Mouse (Mus musculus) thymus, postnatal 25 days (tissue): ENCODE results near the gene Rab29.
A peak's percentile ranks its signal among the peaks of the same experiment; 100 is the strongest.
"Not testable (repeated sequence)": the region's sequence is repeated elsewhere in the genome, so short reads cannot be mapped to it uniquely, and the experiment has no call there.

Experiments used
- DNase-seq: peaks from one replicate; pipeline ENCODE4 v3.0.0; 2022

Rab29 gene

DNA sequence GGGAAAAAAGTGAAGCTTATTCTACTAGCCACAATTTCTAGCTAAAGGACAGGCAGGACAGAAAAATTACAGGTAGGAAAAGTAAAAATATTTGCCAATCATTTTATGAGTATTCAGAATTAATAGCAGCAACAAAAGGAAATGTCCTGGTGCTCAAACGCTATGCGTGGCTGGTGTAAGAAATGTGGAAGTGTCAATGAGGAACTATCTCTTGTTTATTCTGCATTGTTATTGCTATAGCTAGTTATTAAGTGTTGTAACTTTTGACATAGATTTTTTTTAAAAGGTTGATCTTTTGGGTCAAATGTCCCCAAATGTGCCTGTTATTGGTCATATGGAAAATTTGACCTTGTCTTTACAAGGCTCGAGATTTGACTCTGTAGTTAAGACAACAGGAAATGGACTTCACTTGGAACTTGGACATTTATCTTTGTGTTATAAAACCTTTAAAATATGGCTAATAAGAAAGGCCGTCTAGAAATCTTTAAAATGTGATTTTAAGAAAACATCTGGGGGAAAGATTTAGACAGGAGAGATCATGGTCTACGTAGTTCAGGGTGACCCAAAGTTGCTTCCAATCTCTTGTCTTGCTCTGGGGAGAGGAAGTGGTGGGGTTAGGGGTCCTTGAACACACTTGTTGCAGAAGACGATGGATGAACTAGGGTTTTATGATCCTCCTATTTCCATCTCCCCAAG lies 572 bp upstream of the Rab29 start:
- DNase-seq = no peak

DNA sequence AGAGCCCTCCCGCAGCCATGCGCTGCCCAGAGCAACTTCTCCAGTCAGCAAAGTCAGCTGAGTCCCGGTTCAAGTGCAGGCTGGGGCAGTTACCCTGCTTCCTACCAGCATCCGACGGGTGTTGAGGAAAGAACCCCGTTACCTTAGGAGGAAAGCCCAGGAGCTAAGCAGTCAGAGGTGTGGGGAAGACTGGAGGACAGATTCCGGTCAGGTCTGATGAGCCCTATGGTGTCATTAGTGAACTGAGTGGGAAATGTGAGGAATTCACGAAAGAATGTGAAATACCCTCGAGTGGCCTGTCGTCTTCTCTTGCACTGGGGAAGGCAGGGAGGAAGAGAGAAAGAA lies 894 bp downstream of the Rab29 start:
- DNase-seq = peak; percentile 24

DNA sequence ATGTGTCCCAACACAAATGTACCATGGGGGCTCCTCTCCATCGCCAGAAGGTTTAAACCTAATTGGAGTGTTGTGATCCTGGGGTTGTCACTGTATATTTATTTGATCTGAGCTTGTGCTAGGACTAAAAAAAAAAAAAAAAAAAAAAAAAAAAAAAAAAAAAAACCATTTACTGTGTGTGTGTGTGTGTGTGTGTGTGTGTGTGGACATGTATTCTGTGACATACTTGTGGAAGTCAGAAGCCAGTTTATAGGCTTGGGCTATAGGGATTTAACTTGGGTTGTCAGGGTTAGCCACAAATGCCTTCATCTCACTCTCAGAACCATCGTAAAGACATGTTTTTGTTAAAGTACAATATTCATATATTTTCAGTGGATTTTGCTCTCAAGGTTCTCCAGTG lies 2.5 kb downstream of the Rab29 start:
- DNase-seq = no peak

DNA sequence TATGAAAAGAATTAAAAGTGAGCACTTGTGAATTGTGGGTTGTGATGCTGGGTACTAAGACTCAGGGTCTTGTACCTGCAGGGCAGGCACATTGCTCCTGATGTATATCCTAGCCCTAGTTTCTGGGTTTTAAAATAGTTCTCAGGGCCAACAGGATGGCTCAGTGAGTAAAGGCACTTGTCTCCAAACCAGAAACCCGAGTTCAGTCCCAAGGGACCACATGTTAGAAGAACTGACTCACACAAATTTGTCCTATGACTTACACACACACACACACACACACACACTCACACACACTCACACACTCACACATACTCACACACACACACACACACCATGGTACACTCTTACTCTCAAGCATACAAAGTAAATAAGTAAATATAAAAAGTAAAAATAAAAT lies 5.8 kb downstream of the Rab29 start:
- DNase-seq = no peak

DNA sequence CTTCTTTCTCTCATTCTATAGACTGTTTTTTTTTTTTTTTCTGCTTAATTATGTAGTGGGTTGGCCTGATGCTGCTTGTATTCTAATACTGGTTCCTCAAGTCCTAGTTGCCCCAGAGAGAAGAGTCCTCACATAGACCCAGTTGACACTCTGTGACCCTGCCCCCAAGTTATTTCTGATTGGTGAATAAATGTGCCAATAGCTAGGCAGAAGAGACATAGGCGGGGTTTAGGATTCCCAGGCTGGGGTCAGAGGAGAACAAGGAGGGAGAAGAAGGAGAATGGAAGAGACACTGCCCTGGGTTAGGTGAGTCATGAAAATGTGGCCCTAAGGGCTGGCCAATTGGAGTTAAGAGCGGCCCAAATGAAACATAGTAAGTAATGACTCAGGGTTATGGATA lies 12.8 kb downstream of the Rab29 start:
- no peak for DNase-seq

DNA sequence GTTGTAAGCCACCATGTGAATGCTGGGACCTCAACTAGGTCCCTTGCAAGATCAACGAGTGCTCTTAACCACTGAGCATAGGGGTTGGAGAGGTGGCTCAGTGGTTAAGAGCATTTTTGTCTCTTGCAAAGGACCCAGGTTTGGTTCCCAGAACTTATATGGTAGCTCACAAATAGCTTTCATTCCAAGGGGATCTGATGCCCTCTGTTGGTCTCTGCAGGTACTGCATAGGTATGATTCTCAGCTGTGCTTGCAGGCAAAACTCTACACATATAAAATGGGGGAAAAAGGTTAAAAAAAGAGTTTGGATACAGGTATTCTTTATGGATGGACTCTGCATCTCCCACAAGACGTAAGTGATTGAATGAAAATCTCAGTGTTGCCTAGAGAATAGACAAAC lies 15.8 kb downstream of the Rab29 start:
- DNase-seq = peak; percentile 52

DNA sequence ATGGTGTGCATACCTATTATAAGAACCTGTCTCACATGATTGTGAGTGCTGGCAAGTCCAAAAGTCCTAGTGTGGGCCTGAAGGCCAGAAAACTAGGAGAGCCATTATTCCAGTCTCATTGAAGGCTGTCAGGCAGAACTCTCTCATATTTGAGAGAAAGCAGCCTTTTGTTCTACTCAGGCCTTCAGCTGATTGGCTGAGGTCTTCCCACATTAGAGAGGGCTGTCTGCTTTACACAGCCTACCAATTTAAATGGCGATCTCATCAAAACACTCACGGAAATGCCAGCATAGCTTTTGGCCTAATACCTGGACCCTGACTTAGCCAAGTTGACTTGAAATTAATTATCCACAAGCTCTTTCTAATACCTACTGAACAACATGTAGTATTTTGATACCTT lies 19.1 kb downstream of the Rab29 start:
- no peak for DNase-seq

DNA sequence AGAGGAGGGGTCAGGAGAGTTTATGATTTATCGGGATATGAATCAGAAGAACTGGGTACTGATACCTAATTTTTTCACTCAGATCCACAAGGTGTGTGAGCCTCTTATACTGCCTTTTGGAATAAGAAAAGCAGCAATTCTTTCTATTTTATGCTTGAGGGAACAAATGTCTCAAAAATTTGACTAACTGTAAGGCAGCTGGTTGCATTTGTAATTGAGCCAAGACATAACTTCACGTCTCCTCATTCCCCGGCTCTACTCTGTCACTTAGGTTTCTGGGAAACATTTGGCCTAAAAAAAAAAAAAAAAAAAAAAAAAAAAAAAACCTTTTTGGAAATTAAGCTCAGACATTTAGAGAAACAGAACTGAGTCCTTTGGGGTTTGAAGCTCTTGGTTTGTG lies 19.6 kb downstream of the Rab29 start:
- no peak for DNase-seq

DNA sequence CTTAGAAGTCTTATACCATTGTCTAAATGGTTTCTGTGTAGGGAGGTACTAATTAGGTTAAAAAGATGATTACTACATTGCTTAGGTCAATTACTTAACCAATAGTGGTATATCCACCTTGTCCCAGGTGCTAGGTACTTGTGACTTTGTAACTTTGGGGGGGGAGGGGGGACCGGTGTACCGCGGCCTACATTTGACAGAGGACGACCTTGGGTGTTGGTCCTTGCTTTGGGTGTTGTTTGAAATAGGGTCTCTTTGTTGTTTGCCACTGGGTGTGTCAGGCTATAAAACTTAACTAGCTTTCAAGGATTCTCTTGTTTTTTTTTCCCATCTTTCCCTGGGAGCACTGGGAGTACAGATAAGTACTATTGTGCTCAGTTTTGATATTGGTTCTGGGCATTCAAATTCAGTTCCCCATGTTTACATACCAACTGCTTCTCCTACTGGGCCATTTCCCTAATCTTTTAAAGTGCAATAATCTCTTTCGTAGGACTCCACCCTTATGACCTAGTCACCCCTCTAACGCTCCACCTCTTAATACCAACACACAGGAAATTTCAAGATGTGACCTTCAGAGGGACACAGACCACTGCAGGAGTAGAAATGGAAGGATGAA lies 23.1 kb downstream of the Rab29 start:
- DNase-seq = no peak

DNA sequence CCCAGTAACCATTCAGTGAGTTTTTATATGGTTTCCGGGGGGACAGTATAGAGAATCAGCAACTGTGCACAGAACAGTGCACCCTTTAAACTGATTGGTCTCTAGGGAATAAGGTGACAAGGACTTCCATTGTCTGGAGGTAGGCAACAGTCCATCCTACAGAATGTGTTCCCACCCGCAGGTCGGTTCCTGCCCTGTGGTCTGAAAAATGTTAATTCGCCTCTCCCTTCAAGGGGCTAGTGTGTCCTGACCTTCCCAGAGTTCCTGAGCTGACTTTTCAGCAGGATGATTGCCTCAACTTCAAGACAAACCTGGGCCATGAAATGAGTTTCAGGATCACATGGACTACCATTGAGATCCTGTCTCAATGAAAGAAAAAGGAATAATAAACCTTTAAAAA lies 24.4 kb downstream of the Rab29 start:
- DNase-seq = no peak

DNA sequence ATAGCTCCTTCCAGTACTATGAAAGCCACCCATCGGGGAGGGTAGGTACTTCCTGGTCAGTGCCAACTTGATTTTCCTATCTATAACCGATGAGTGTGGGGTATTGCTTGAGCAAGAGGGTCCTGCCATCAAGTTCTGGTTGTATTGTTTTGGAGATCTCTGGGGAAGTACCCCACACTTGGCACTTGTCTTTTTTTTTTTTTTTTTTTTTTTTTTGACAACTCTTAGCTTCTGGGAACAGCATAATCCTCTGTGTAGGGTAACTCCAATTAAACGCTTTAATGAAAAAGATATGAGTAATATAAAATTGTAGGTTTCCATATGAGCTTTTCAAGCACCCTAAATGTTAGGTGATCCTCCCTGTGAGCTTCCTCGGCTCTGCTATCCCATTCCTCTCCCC lies 35.7 kb downstream of the Rab29 start:
- DNase-seq = no peak

DNA sequence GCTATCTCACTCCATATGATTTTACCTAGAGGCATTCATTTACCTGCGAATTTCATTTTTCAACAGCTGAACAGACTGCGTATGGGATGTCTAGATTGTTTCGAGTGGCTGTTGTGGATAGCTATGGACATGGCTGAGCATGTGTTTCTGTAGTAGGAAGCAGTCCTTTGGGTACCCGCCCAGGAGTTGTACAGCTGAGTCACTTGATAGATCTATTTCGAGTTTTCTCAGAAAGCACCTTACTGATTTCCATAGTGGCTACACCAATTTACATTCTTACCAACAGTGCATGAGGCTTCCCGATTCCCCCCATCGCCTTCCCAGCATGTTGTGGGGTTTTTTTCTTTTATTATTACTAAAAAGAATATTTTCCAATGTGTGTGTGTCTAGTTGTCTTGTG lies 36.2 kb downstream of the Rab29 start:
- no peak for DNase-seq

DNA sequence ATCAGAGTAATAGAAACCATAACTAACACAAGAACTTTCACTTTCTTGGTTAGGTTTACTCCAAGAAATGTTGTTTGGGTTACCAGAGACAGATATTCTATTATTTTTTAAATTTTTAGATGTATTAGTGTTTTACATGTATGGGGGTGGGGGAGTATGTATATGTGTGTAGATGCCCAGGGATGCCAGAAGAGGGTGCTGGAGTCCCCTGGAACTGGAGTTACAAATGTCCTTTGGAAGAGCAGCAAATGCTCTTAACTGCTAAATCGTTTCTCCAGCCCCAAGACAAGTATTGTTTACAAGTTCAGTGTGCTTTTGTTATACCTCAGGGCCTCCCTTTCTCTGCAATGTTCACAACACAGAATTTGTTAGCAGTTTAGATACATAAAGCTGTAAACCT lies 38.5 kb downstream of the Rab29 start:
- DNase-seq = no peak

DNA sequence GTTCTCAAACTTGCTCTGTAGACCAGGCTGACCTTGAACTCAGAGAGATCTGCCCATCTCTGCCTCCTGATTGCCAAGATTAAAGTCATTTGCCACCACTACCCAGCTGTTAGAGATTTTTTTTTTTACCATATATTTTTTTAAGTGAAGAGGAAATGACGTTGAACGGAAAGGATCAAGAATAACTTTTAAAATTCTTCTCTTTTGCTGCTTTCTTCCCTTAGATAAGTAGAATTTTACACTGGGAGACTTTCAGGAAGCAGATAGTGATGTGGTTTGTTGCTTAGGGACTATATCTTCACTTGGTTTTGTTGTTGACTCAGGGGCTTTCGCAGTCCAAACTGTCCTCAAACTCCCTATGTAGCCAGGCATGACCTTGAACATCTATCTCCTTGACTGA lies 41.4 kb downstream of the Rab29 start:
- no peak for DNase-seq

DNA sequence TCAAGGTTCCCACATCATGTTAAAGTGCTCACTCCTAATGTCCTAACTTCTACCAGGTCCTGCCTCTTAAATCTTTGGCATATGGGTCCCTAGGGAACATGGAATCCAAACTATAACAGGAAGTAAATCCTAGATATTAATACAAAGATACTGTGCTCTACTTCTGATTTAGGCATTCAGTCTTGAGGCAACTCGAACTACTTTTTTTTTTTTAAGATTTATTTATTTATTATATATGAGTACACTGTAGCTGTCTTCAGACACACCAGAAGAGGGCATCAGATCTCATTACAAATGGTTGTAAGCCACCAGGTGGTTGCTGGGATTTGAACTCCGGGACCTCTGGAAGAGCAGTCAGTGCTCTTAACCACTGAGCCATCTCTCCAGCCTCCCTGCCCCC lies 42.2 kb downstream of the Rab29 start:
- not testable (repeated sequence) for DNase-seq

DNA sequence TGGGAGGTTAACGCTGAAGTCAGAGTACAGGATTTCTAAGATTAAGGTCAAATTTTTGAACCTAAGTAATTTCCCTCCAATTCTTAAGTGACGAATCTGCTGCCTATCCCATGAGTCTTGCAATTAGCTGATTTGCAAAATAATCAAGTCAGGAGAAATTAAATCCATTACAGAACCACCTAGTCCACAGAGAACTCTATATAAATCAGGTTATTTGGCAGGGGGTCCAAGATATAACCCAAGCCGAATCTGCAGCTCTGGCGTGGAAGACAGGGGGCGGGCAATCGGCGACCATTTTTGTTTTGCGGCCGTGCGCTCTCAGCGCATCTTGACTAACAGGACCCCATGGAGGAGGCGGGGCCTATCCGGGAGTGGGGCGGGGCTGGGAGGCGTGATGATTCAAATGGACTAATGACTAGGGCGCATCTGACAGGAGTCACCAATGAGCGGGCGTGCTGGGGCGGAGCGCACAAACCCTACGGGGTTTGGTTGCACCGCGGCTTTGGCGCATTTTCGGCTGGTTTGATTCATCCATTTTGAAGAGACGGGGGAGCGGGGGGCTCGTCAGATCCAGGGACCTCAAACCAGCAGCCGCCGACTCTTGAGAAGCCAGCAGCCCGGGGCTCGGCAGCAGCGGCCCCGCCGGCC lies 43.1 kb downstream of the Rab29 start, which contains the start of gene Nucks1:
TSS of gene Nucks1 (plus strand) at position 534 of the 648 bp plus-strand sequence.
- peak; percentile 100 for DNase-seq

DNA sequence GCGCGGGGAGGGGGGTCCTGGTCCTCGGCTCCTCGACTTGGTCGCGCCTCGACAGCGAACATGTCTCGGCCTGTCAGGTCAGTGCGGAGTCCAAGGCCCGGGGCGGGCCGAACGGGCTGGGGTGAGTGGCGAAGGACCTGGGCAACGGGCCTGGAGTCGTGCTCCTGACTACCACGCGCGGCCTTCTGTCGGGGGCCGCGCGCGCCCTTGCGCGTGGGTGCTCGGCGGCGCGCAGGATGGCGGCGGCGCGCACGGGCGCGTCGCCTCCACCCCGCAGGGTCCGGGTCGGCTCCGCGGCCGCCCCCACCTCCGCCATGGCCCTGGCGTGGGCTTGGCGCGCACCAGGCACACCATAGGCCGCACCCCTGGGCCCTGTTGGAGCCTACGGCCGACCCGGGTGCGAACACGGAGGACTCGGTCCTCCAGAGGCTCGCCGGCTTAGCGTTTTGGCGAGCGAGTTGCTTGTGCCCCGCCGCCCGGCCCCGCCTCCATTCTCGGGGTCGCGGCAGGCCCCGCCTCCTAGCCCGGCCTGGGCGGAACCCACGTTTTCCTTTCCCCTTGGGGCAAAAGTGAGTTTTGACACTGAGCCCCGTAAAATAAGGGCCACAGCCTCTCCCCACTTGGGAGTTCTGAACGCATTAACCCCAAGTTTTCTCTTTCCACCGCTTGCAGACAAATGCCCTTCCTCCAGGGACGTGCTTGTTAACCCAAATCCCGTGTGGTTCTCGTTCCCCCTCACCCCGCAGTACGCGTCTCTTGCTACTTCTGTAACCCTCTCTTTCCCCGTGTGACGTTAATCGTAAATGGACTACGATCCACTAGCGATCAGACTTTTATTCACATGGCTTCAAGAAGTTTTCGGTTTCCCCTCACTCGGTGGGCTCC lies 43.9 kb downstream of the Rab29 start:
- peak; percentile 93 for DNase-seq

DNA sequence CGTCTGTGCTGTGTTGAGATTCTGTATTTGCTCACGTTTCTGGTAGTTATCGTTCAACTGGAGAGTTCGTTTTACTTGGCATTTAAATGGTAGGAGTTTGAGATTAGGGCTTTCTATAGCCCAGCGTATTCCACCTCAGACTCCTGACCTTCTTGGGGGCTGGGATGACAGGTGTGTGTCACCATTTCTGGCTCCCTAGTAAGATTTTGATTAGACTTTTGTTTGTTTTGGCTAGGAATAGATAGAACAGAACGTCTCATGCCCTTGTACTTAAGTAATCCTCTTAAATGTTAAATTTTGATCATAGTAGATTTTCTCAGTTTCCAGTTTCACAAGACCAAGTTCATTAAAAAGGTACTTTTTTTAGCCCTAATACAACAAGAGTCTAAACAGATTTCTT lies 50.6 kb downstream of the Rab29 start:
- no peak for DNase-seq

DNA sequence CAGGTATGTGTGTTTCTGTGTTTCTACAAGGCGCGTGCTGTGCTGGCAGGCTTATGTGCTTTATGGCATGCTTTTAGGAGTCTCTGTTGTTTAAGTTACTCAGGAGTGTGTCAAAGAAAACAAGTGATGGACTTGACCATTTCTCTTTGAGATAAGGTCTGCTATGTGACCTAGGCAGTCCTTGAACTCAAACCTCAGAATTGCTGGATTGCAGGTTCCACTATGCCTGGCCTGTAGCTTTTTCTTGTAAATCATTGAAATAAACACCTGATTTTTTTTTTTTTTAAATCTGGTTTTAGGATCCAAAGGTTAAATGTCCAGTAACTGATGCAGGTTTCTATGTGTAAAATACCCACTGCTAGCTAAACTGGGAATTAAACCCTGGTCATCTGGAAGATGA lies 52.0 kb downstream of the Rab29 start:
- no peak for DNase-seq

DNA sequence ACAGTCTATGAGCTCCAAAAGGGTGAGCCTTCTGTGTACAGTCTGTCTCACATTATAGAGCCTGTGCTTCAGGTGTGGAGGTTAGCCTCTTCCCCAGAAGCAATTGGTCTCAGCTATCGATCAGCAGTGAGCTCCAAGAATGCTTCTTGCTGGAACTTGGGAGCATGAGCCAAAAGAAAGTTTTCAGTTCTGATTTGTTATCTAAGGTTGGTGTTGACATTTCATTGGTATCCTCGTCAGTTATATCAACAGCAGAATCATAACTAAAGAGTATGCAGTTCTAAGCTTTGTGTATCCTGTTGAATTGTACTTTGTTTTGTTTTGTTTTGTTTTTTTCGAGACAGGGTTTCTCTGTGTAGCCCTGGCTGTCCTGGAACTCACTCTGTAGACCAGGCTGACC lies 55.1 kb downstream of the Rab29 start:
- DNase-seq = no peak
